Mouse (Mus musculus): Measurements from ENCODE around the gene Ephx4. TPM values are rescaled to one million over a fixed set of nuclear protein-coding genes. Genes with fewer than 3 reads are reported as not detected.
A peak's percentile ranks its signal among the peaks of the same experiment; 100 is the strongest.

Ephx4 gene
- polyA plus RNA-seq, 1 experiment from 2014 or later = 3.8 TPM

- Histone ChIP-seq H3K9me3 (replicated peaks) (no peaks in the 10 kb centered on the region), H3K4me3 (replicated peaks) (no peak overlapping the region), H3K27me3 (replicated peaks) (peaks cover 9% of the 10 kb centered on the region; the same call in 1 of the 2 replicates), H3K36me3 (no peaks in the 10 kb centered on the region), H3K9ac (replicated peaks) (no peak overlapping the region), H3K4me1 (peaks cover 11% of the 10 kb centered on the region), H3K4me2 (no peak overlapping the region), H3K27ac (replicated peaks) (no peak overlapping the region)
- ATAC-seq (ENCODE audit: low FRiP score) = no peak
- 93% methylated on average over 6 of the region's 6 CpGs for WGBS
Measured at GRCm38 (mm10) chr5:107436185-107436584, 33.6 kb downstream of the Ephx4 start.

- H3K4me3 ChIP-seq (replicated peaks) = no peak overlapping the region
- no peak for ATAC-seq (ENCODE audit: low FRiP score)
- H3K4me1 ChIP-seq = peaks cover 11% of the 10 kb centered on the region
- H3K4me2 ChIP-seq = no peak overlapping the region
- no peaks in the 10 kb centered on the region for H3K36me3 ChIP-seq
- WGBS = 89% methylated on average over 6 of the region's 6 CpGs
- no peaks in the 10 kb centered on the region for H3K9me3 ChIP-seq (replicated peaks)
- H3K27ac ChIP-seq (replicated peaks) = no peak overlapping the region
- H3K27me3 ChIP-seq (replicated peaks) = peaks cover 9% of the 10 kb centered on the region; the same call in 1 of the 2 replicates
- H3K9ac ChIP-seq (replicated peaks) = no peak overlapping the region
Measured at GRCm38 (mm10) chr5:107436587-107437209, 34.2 kb downstream of the Ephx4 start.

GRCm38 (mm10) chr5:107437464-107438281 lies 35.1 kb downstream of the Ephx4 start, which contains the start of gene Btbd8:
Btbd8 (plus strand) TSS chr5:107437997.
- Histone ChIP-seq H3K9ac (replicated peaks) (peak within 1 kb of the TSS; percentile 96), H3K36me3 (no peaks in the 10 kb centered on the region), H3K9me3 (replicated peaks) (no peaks in the 10 kb centered on the region), H3K27ac (replicated peaks) (peak within 1 kb of the TSS; percentile 94), H3K4me2 (peak within 1 kb of the TSS; percentile 75), H3K4me3 (replicated peaks) (peak within 1 kb of the TSS; percentile 89), H3K27me3 (replicated peaks) (peaks cover 9% of the 10 kb centered on the region; the same call in 1 of the 2 replicates), H3K4me1 (peaks cover 11% of the 10 kb centered on the region)
- ATAC-seq (ENCODE audit: low FRiP score) = peak; percentile 97
- WGBS = 1% methylated on average over 51 of the region's 51 CpGs

GRCm38 (mm10) chr5:107438353-107438752 lies 35.8 kb downstream of the Ephx4 start:
- peak; percentile 20; the same call in 1 of the 2 replicates for ATAC-seq (ENCODE audit: low FRiP score)
- Histone ChIP-seq H3K4me3 (replicated peaks) (peak overlapping the region; percentile 89), H3K27ac (replicated peaks) (peak overlapping the region; percentile 94), H3K9ac (replicated peaks) (peak overlapping the region; percentile 96), H3K27me3 (replicated peaks) (peaks cover 9% of the 10 kb centered on the region; the same call in 1 of the 2 replicates), H3K4me2 (peak overlapping the region; percentile 75), H3K9me3 (replicated peaks) (no peaks in the 10 kb centered on the region), H3K36me3 (no peaks in the 10 kb centered on the region), H3K4me1 (peaks cover 11% of the 10 kb centered on the region)
- WGBS = 23% methylated on average over 7 of the region's 7 CpGs

GRCm38 (mm10) chr5:107441881-107442280 lies 39.3 kb downstream of the Ephx4 start:
- no peak for ATAC-seq (ENCODE audit: low FRiP score)
- 84% methylated on average over 5 of the region's 5 CpGs for WGBS
- H3K36me3 ChIP-seq = no peaks in the 10 kb centered on the region
- no peak overlapping the region for H3K9ac ChIP-seq (replicated peaks)
- H3K27me3 ChIP-seq (replicated peaks) = no peaks in the 10 kb centered on the region
- no peak overlapping the region for H3K27ac ChIP-seq (replicated peaks)
- H3K4me3 ChIP-seq (replicated peaks) = no peak overlapping the region
- H3K4me1 ChIP-seq = peaks cover 11% of the 10 kb centered on the region
- H3K9me3 ChIP-seq (replicated peaks) = no peaks in the 10 kb centered on the region
- no peak overlapping the region for H3K4me2 ChIP-seq

- WGBS = 52% methylated on average over 4 of the region's 4 CpGs
Measured at GRCm38 (mm10) chr5:107444251-107444650, 41.7 kb downstream of the Ephx4 start.

GRCm38 (mm10) chr5:107447977-107448376 lies 45.4 kb downstream of the Ephx4 start:
- Histone ChIP-seq H3K4me1 (no peaks in the 10 kb centered on the region), H3K4me3 (replicated peaks) (no peak overlapping the region), H3K27ac (replicated peaks) (no peak overlapping the region), H3K27me3 (replicated peaks) (no peaks in the 10 kb centered on the region), H3K9me3 (replicated peaks) (no peaks in the 10 kb centered on the region), H3K36me3 (peaks cover 5% of the 10 kb centered on the region; the same call in 1 of the 2 replicates), H3K4me2 (no peak overlapping the region), H3K9ac (replicated peaks) (no peak overlapping the region)
- 92% methylated on average over 4 of the region's 4 CpGs for WGBS
- no peak for ATAC-seq (ENCODE audit: low FRiP score)

More at GRCm38 (mm10) chr5:107444251-107444650, 41.7 kb downstream of the Ephx4 start:
- H3K4me2 ChIP-seq = no peak overlapping the region
- H3K36me3 ChIP-seq = no peaks in the 10 kb centered on the region
- ATAC-seq (ENCODE audit: low FRiP score) = no peak
- H3K9me3 ChIP-seq (replicated peaks) = no peaks in the 10 kb centered on the region
- no peak overlapping the region for H3K27ac ChIP-seq (replicated peaks)
- H3K9ac ChIP-seq (replicated peaks) = no peak overlapping the region
- H3K4me3 ChIP-seq (replicated peaks) = no peak overlapping the region
- H3K4me1 ChIP-seq = no peaks in the 10 kb centered on the region
- H3K27me3 ChIP-seq (replicated peaks) = no peaks in the 10 kb centered on the region

- no peak for ATAC-seq (ENCODE audit: low FRiP score)
- no peaks in the 10 kb centered on the region for H3K27me3 ChIP-seq (replicated peaks)
- H3K9me3 ChIP-seq (replicated peaks) = no peaks in the 10 kb centered on the region
- peaks cover 5% of the 10 kb centered on the region; the same call in 1 of the 2 replicates for H3K36me3 ChIP-seq
- WGBS = 97% methylated on average over 4 of the region's 4 CpGs
- no peak overlapping the region for H3K4me3 ChIP-seq (replicated peaks)
- no peaks in the 10 kb centered on the region for H3K4me1 ChIP-seq
- no peak overlapping the region for H3K9ac ChIP-seq (replicated peaks)
- H3K27ac ChIP-seq (replicated peaks) = no peak overlapping the region
- H3K4me2 ChIP-seq = no peak overlapping the region
Measured at GRCm38 (mm10) chr5:107448784-107449183, 46.2 kb downstream of the Ephx4 start.

GRCm38 (mm10) chr5:107449620-107450019 lies 47.1 kb downstream of the Ephx4 start:
- no peak overlapping the region for H3K4me3 ChIP-seq (replicated peaks)
- H3K27me3 ChIP-seq (replicated peaks) = no peaks in the 10 kb centered on the region
- no peak overlapping the region for H3K9ac ChIP-seq (replicated peaks)
- no peak overlapping the region for H3K4me2 ChIP-seq
- no peaks in the 10 kb centered on the region for H3K9me3 ChIP-seq (replicated peaks)
- H3K27ac ChIP-seq (replicated peaks) = no peak overlapping the region
- no peaks in the 10 kb centered on the region for H3K4me1 ChIP-seq
- 92% methylated on average over 5 of the region's 5 CpGs for WGBS
- ATAC-seq (ENCODE audit: low FRiP score) = no peak
- H3K36me3 ChIP-seq = peaks cover 5% of the 10 kb centered on the region; the same call in 1 of the 2 replicates

GRCm38 (mm10) chr5:107450299-107450698 lies 47.8 kb downstream of the Ephx4 start:
- 96% methylated on average over 5 of the region's 5 CpGs for WGBS
- Histone ChIP-seq H3K9me3 (replicated peaks) (no peaks in the 10 kb centered on the region), H3K4me1 (no peaks in the 10 kb centered on the region), H3K36me3 (peaks cover 5% of the 10 kb centered on the region; the same call in 1 of the 2 replicates), H3K4me3 (replicated peaks) (no peak overlapping the region), H3K4me2 (no peak overlapping the region), H3K9ac (replicated peaks) (no peak overlapping the region), H3K27ac (replicated peaks) (no peak overlapping the region), H3K27me3 (replicated peaks) (no peaks in the 10 kb centered on the region)
- no peak for ATAC-seq (ENCODE audit: low FRiP score)

GRCm38 (mm10) chr5:107462147-107463076 lies 59.9 kb downstream of the Ephx4 start:
- no peaks in the 10 kb centered on the region for H3K27me3 ChIP-seq (replicated peaks)
- H3K4me2 ChIP-seq = no peak overlapping the region
- WGBS = 92% methylated on average over 4 of the region's 4 CpGs
- H3K9ac ChIP-seq (replicated peaks) = no peak overlapping the region
- H3K4me1 ChIP-seq = no peaks in the 10 kb centered on the region
- no peaks in the 10 kb centered on the region for H3K9me3 ChIP-seq (replicated peaks)
- H3K4me3 ChIP-seq (replicated peaks) = no peak overlapping the region
- H3K36me3 ChIP-seq = no peaks in the 10 kb centered on the region
- no peak for ATAC-seq (ENCODE audit: low FRiP score)
- no peak overlapping the region for H3K27ac ChIP-seq (replicated peaks)

All from neural tube, embryonic 15.5 days (tissue).